Mouse (Mus musculus) thymus, adult 2 months (tissue): ENCODE results near the gene Cycs. TPM values are rescaled to one million over a fixed set of nuclear protein-coding genes. Genes with fewer than 3 reads are reported as not detected.

Source experiments
- DNase-seq: peaks from one replicate; pipeline ENCODE4 v3.0.0; 2021
- H3K27ac ChIP-seq: fragments of 200-500 bp; 2 replicates; pipeline ENCODE4 v1.5.1; 2012; ENCODE audit warnings: low read length, control low read depth; ENCODE audit not compliant: control insufficient read depth, insufficient read depth
- H3K27me3 ChIP-seq: fragments of 200-500 bp; 2 replicates; pipeline ENCODE4 v1.6.1; 2012; ENCODE audit warnings: mild to moderate bottlenecking, low read length, moderate library complexity, mixed read lengths; ENCODE audit not compliant: control insufficient read depth, insufficient read depth
- H3K36me3 ChIP-seq: fragments of 200-500 bp; 2 replicates; pipeline ENCODE4 v1.6.1; 2012; ENCODE audit warnings: mild to moderate bottlenecking, low read length, moderate library complexity; ENCODE audit not compliant: control insufficient read depth, insufficient read depth
- H3K4me1 ChIP-seq: fragments of 200-500 bp; replicated peaks from 2 replicates; pipeline ENCODE4 v1.6.1; 2012; ENCODE audit warnings: low read length; ENCODE audit not compliant: control insufficient read depth, insufficient read depth
- H3K4me3 ChIP-seq: fragments of 200-500 bp; 2 replicates; pipeline ENCODE4 v1.5.1; 2012; ENCODE audit warnings: mild to moderate bottlenecking, low read length, control low read depth, moderate library complexity; ENCODE audit not compliant: control insufficient read depth, insufficient read depth
- CTCF ChIP-seq: fragments of 200-500 bp; IDR thresholded peaks from 2 replicates; pipeline ENCODE4 v1.5.1; 2012; ENCODE audit warnings: mild to moderate bottlenecking, control low read depth, low read length, moderate library complexity, borderline replicate concordance; ENCODE audit not compliant: control insufficient read depth, poor library complexity, insufficient read depth; ENCODE audit errors: extremely low read depth
- POLR2A ChIP-seq: fragments of 200-500 bp; IDR thresholded peaks from 2 replicates; pipeline ENCODE4 v1.6.1; 2012; ENCODE audit warnings: mild to moderate bottlenecking, low read length, control low read depth, moderate library complexity; ENCODE audit not compliant: control insufficient read depth, poor library complexity, insufficient read depth; ENCODE audit errors: extremely low read depth
- WGBS: fragments of 180-500 bp; shearing (Covaris S2); methylation state at CpG from one replicate; pipeline ENCODE4 v1.1.7; 2018; 5-methylcytosine and 5-hydroxymethylcytosine counted together
- polyA plus RNA-seq: library from polyadenylated mRNA; depleted of rRNA; stranded (reverse); fragments of >200 nt; gene quantifications from 2 replicates; pipeline ENCODE4 v1.2.3, GENCODE M21; 2012

Cycs gene
- polyA plus RNA-seq, 1 experiment, result 5.2 TPM

GRCm38 (mm10) chr6:50593334-50593845 is 27.1 kb upstream of the Cycs start:
- 88% methylated on average over 10 of the region's 10 CpGs for WGBS
- TF ChIP-seq CTCF (no peak), POLR2A (no peak)
- H3K4me3 ChIP-seq, result no peak overlapping the region
- no peak for DNase-seq
- H3K27ac ChIP-seq, result no peak overlapping the region
- no peaks in the 10 kb centered on the region for H3K36me3 ChIP-seq
- no peaks in the 10 kb centered on the region; the same call in 1 of the 2 replicates for H3K4me1 ChIP-seq
- H3K27me3 ChIP-seq, result no peaks in the 10 kb centered on the region; the same call in 1 of the 2 replicates

DNA sequence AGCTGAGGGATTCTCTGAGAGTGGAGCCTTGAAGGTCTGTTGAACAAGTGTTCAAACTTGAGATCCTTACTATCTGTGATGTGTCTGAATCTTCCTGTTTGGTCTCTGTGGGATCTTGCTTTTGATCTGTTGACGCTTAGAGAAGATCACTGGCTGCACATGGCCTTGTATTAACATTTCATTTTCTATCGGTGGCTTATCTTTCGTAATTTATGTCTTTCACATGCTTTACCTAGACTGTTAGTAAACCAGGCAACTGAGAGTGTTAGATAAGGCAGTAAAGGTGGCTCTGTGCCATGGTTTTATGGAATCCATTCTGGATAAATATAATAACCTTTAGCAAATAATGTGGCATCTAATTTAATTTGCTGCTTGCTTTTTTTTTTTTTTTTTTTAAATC is 23.9 kb upstream of the Cycs start:
- TF ChIP-seq POLR2A (no peak), CTCF (no peak)
- H3K27me3 ChIP-seq, result no peaks in the 10 kb centered on the region; the same call in 1 of the 2 replicates
- no peak overlapping the region for H3K4me3 ChIP-seq
- no peaks in the 10 kb centered on the region for H3K4me1 ChIP-seq
- H3K36me3 ChIP-seq, result no peaks in the 10 kb centered on the region
- H3K27ac ChIP-seq, result no peak overlapping the region
- DNase-seq, result no peak
- 70% methylated on average over 3 of the region's 3 CpGs for WGBS

DNA sequence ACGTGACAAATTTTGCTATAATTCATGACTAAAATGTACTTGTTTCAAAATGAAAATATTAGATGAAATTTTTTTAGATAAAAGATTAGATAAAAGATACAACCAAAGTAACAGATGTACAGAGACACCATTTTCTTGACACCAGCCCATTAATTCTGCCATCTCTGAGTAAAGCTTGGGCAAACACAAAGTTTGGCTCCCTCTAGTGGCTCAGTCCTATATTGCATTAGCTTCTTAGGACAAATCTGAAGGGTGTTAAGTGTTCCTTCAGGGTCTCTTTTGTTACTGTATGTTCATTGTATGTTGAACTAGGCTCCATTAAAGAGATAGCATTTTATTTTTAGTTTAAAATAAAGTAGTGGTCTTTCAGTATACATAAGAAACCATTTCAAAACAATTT is 21.9 kb upstream of the Cycs start:
- no peak for TF ChIP-seq POLR2A
- TF ChIP-seq CTCF, result no peak
- Histone ChIP-seq H3K27ac (no peak overlapping the region), H3K27me3 (no peaks in the 10 kb centered on the region), H3K4me1 (no peaks in the 10 kb centered on the region), H3K36me3 (no peaks in the 10 kb centered on the region), H3K4me3 (no peak overlapping the region)
- DNase-seq, result peak; percentile 69
- 96% methylated on average over 1 of the region's 1 CpGs for WGBS

GRCm38 (mm10) chr6:50587412-50587811 is 21.1 kb upstream of the Cycs start:
- 86% methylated on average over 2 of the region's 2 CpGs for WGBS
- no peaks in the 10 kb centered on the region for H3K4me1 ChIP-seq
- no peaks in the 10 kb centered on the region for H3K36me3 ChIP-seq
- no peaks in the 10 kb centered on the region for H3K27me3 ChIP-seq
- no peak overlapping the region for H3K27ac ChIP-seq
- no peak for DNase-seq
- no peak for TF ChIP-seq CTCF
- no peak for TF ChIP-seq POLR2A
- no peak overlapping the region for H3K4me3 ChIP-seq

- no peak for TF ChIP-seq CTCF
- no peak for TF ChIP-seq POLR2A
- Histone ChIP-seq H3K27me3 (no peaks in the 10 kb centered on the region), H3K4me3 (no peak overlapping the region), H3K27ac (no peak overlapping the region), H3K36me3 (no peaks in the 10 kb centered on the region), H3K4me1 (no peaks in the 10 kb centered on the region)
- 92% methylated on average over 5 of the region's 5 CpGs for WGBS
- no peak for DNase-seq
Measured at GRCm38 (mm10) chr6:50586316-50586715, 20.0 kb upstream of the Cycs start.

DNA sequence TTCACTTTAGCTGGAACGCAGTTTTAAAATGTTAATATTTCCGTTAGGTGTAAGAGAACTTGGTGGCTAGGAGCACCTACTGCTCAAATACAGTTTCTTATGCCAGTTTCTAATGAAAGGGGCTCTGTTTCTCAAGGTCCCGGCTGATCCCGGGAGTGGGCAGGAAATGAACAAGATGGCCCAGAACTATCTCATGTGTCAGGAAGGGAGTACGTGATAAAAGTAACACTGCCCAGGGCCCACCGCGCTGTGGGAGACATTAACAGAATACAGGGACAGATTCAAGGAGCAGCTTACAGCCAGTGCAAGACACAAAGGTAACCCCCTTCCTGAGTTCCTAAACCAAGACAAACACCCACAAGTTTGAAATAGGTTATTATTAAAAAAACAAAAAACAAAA is 19.4 kb upstream of the Cycs start:
- no peaks in the 10 kb centered on the region for H3K36me3 ChIP-seq
- TF ChIP-seq POLR2A, result no peak
- TF ChIP-seq CTCF, result no peak
- no peaks in the 10 kb centered on the region for H3K4me1 ChIP-seq
- no peak overlapping the region for H3K4me3 ChIP-seq
- H3K27me3 ChIP-seq, result no peaks in the 10 kb centered on the region
- no peak for DNase-seq
- 93% methylated on average over 7 of the region's 7 CpGs for WGBS
- no peak overlapping the region for H3K27ac ChIP-seq

GRCm38 (mm10) chr6:50571661-50572060 is 5.3 kb upstream of the Cycs start:
- H3K4me3 ChIP-seq, result no peak overlapping the region
- 7% methylated on average over 1 of the region's 1 CpGs for WGBS
- H3K27me3 ChIP-seq, result no peaks in the 10 kb centered on the region
- H3K27ac ChIP-seq, result no peak overlapping the region
- peaks cover 6% of the 10 kb centered on the region; the same call in 1 of the 2 replicates for H3K4me1 ChIP-seq
- TF ChIP-seq POLR2A (no peak), CTCF (no peak)
- no peaks in the 10 kb centered on the region for H3K36me3 ChIP-seq
- DNase-seq, result no peak
